Mouse (Mus musculus) ES-E14 (cell line): ENCODE results near the gene Arhgef11.

ENCODE experiments used
- CHD2 ChIP-seq: IDR thresholded peaks from 2 replicates; pipeline ENCODE4 v1.6.1; 2014; ENCODE audit warnings: mild to moderate bottlenecking, low read depth, low read length, inconsistent platforms
- HCFC1 ChIP-seq: IDR thresholded peaks from 2 replicates; pipeline ENCODE4 v1.6.1; 2012; ENCODE audit warnings: low read length, inconsistent platforms, borderline replicate concordance; ENCODE audit not compliant: insufficient read depth
- MAFK ChIP-seq: IDR thresholded peaks from 2 replicates; pipeline ENCODE4 v1.6.1; 2014; ENCODE audit warnings: mild to moderate bottlenecking, low read depth, low read length, inconsistent platforms; ENCODE audit not compliant: insufficient read depth
- ZC3H11A ChIP-seq: IDR thresholded peaks from 2 replicates; pipeline ENCODE4 v1.6.1; 2012; ENCODE audit warnings: low read depth, mild to moderate bottlenecking, inconsistent platforms, low read length, borderline replicate concordance
- ZNF384 ChIP-seq: IDR thresholded peaks from 2 replicates; pipeline ENCODE4 v1.6.1; 2012; ENCODE audit warnings: low read depth, low read length, inconsistent platforms

DNA sequence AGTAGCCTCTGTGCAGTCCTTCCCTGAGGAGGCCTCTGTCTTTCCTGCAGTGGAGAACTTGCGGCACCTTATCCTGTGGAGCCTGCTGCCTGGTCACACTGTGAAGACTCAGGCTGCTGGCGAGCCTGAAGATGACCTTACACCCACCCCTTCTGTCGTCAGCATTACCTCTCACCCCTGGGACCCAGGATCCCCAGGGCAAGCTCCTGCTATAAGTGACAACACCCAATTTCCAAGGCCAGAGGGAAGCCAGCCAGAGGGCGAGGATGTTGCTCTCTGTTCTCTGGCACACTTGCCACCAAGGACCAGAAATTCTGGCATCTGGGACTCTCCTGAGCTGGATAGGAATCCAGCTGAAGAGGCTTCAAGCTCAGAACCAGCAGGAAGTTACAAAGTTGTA is 115.7 kb downstream of the Arhgef11 start:
- no peak for TF ChIP-seq CHD2
- TF ChIP-seq ZC3H11A, result no peak
- TF ChIP-seq HCFC1, result no peak
- no peak for TF ChIP-seq MAFK
- no peak for TF ChIP-seq ZNF384
